In the genomic region with DNA sequence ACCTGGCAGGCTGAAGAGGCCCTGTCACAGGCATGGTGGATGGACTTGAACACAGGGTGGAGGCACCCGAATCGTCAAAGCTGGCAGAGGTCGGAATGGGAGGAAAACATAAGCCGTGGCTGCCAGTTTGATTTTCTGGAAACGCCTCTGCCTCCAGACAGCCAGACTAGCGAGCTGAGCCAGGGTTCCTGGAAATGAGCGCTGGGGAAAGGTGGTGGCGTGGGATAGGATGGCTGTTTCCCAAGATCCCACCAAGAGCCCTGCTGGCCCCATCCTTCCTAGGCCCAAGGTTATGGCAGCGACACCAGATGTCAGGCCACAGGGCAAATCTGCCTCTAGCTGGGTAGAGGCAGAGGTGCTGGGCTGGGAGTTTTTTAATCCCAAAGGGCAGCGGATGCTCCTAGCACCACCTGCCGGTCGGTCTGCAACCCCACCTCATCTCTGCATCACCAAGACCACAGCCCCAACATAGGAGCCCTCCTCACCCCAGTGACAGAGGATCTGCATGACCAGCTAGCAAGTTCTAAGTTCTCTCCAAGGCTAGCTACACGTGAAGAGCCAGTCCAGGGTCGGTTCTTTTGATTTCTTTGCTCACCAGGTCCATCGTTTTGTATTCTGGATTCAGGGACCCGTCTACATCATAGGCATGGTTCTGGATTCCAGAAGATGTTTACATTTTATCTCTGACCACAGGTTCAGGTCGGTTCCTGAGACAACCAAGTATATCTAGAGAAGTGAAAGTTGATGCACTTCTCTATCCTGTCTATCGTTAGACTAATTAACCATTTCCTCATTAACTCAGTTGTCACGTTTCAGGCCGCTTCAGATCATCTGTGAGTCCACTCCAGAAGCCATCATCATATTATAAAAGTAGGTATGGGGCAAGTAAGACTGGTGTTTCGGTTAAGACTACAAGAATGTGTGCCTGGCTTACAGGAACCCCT, we compare ENCODE assay signal across 9 mouse cellular contexts. TPM values are rescaled to one million over a fixed set of nuclear protein-coding genes. Genes with fewer than 3 reads are reported as not detected.
DNase-seq lines count a peak whose midpoint lies in the region; ATAC-seq and TF ChIP-seq lines count a peak whose summit lies in the region.
"Had no signal": no experiment of that assay in that cellular context is flagged by ENCODE, and none has a peak within 500 bp of the region (broad histone marks: within the 10 kb centered on the region; RNA-seq: fewer than 3 reads in every experiment).

No protein-coding gene starts in this region.

- no peaks in the 10 kb centered on the region for H3K27me3 ChIP-seq in hindbrain, embryonic 10.5 days (ENCODE audit: insufficient read depth, poor library complexity, severe bottlenecking)
- no peaks in the 10 kb centered on the region for H3K27me3 ChIP-seq in embryonic facial prominence, embryonic 10.5 days (replicated peaks; ENCODE audit: low read depth, poor library complexity, severe bottlenecking)

- H3K27ac ChIP-seq in hindbrain, embryonic 10.5 days = no peak overlapping the region
- H3K27ac ChIP-seq in embryonic facial prominence, embryonic 10.5 days (replicated peaks) = no peak overlapping the region
- H3K27ac ChIP-seq: liver, embryonic 14.5 days had no signal

- no peaks in the 10 kb centered on the region for H3K9me3 ChIP-seq in hindbrain, embryonic 10.5 days
- no peaks in the 10 kb centered on the region for H3K9me3 ChIP-seq in embryonic facial prominence, embryonic 10.5 days

- WGBS in hindbrain, embryonic 10.5 days = 79% methylated on average over 21 of the region's 21 CpGs
- 77% methylated on average over 21 of the region's 21 CpGs for WGBS in embryonic facial prominence, embryonic 10.5 days

- peak; percentile 71 for ATAC-seq in megakaryocyte, adult 5-6 weeks (ENCODE audit: poor library complexity, severe bottlenecking)

- H3K4me3 ChIP-seq in hindbrain, embryonic 10.5 days = no peak overlapping the region
- H3K4me3 ChIP-seq in embryonic facial prominence, embryonic 10.5 days = no peak overlapping the region

- no peak for TF ChIP-seq POLR2A in brain, embryonic 14.5 days (IDR thresholded peaks at IDR 0.05; ENCODE audit: borderline replicate concordance, extremely low read depth, insufficient read depth, insufficient read length, poor library complexity, severe bottlenecking)

- H3K4me1 ChIP-seq in hindbrain, embryonic 10.5 days (replicated peaks) = no peaks in the 10 kb centered on the region
- H3K4me1 ChIP-seq in embryonic facial prominence, embryonic 10.5 days = no peaks in the 10 kb centered on the region

- peak; percentile 19 for DNase-seq in adrenal gland, postnatal 14 days
- no peak for DNase-seq in adrenal gland, postnatal 36 days
- peak; percentile 17 to 30 for DNase-seq in layer of hippocampus, postnatal 10 days (ENCODE audit: low spot score in 2 of 2)
- DNase-seq in layer of hippocampus, postnatal 25 days (ENCODE audit: extremely low spot score in 1 of 2, low spot score in 1 of 2) = no peak
- no peak for DNase-seq in brain, embryonic 14.5 days (ENCODE audit: low read depth)
- DNase-seq in hindbrain, embryonic 10.5 days (ENCODE audit: low spot score) = no peak
- no peak for DNase-seq in embryonic facial prominence, embryonic 10.5 days (ENCODE audit: low spot score)

- TF ChIP-seq CTCF in brain, embryonic 14.5 days (IDR thresholded peaks at IDR 0.05; ENCODE audit: borderline replicate concordance, extremely low read depth, insufficient read depth, insufficient read length) = peak; percentile 13; the same call in 1 of the 2 replicates

- peaks cover 33% of the 10 kb centered on the region for H3K36me3 ChIP-seq in hindbrain, embryonic 10.5 days
- peaks cover 29% of the 10 kb centered on the region for H3K36me3 ChIP-seq in embryonic facial prominence, embryonic 10.5 days (replicated peaks)

RNA-seq across cellular contexts. Expression of gene Armc9, which starts 10.3 kb away (rescaled TPM):
- total RNA-seq in adrenal gland, postnatal 14 days (2021) = 8.3 and 10.6 TPM in 2 replicates
- 1 to 10 TPM; 9.3 to 9.6 TPM for total RNA-seq in adrenal gland, postnatal 36 days (2021)
- 10 to 100 TPM; 38.8 to 40.3 TPM for total RNA-seq in layer of hippocampus, postnatal 10 days (2021)
- total RNA-seq in layer of hippocampus, postnatal 25 days (2021) = 10 to 100 TPM; 36.6 to 39.5 TPM
- polyA plus RNA-seq in brain, embryonic 14.5 days (2012; rRNA removed) = 22.4 and 23.9 TPM in 2 replicates
- 2.1 and 2.8 TPM in 2 replicates for total RNA-seq in megakaryocyte, adult 5-6 weeks (2015)
- total RNA-seq in megakaryocyte, adult 5-6 weeks (2017) = 2.1 and 4.5 TPM in 2 replicates
- 38.7 and 39.3 TPM in 2 replicates for polyA plus RNA-seq in hindbrain, embryonic 10.5 days (2016; fragmentation: Nextera tagmentation; extraction: Ambion mirVana)
- polyA plus RNA-seq in embryonic facial prominence, embryonic 10.5 days (2016; fragmentation: Nextera tagmentation; extraction: Ambion mirVana) = 35.8 and 37.6 TPM in 2 replicates

RNA-seq across cellular contexts. Expression of gene Gm21972, which starts 10.8 kb away (rescaled TPM):
- 1.4 and 3.3 TPM in 2 replicates for total RNA-seq in adrenal gland, postnatal 14 days (2021)
- 1 to 10 TPM; 3.0 to 4.1 TPM for total RNA-seq in adrenal gland, postnatal 36 days (2021)
- 1 to 10 TPM in 1 of 2 experiments, under 1 TPM in 1; 0.91 to 6.3 TPM for total RNA-seq in layer of hippocampus, postnatal 10 days (2021)
- total RNA-seq in layer of hippocampus, postnatal 25 days (2021) = 1 to 10 TPM; 2.1 to 4.1 TPM
- polyA plus RNA-seq in brain, embryonic 14.5 days (2012; rRNA removed) = 0.74 and 1.3 TPM in 2 replicates
- 1.2 TPM in 1 of 2 replicates, not detected in the other for total RNA-seq in megakaryocyte, adult 5-6 weeks (2015)
- 0.84 and 4.3 TPM in 2 replicates for total RNA-seq in megakaryocyte, adult 5-6 weeks (2017)
- not detected in 2 replicates for polyA plus RNA-seq in hindbrain, embryonic 10.5 days (2016; fragmentation: Nextera tagmentation; extraction: Ambion mirVana)
- polyA plus RNA-seq in embryonic facial prominence, embryonic 10.5 days (2016; fragmentation: Nextera tagmentation; extraction: Ambion mirVana) = 0.44 TPM in 1 of 2 replicates, not detected in the other

RNA-seq across cellular contexts. Expression of gene Htr2b, which starts 32.5 kb away (rescaled TPM):
- total RNA-seq in adrenal gland, postnatal 14 days (2021) = not detected in 2 replicates
- total RNA-seq in adrenal gland, postnatal 36 days (2021) = under 1 TPM in 1 of 2 experiments, not detected in 1; 0.13 TPM
- under 1 TPM in 1 of 2 experiments, not detected in 1; 0.16 TPM for total RNA-seq in layer of hippocampus, postnatal 10 days (2021)
- not detected for total RNA-seq in layer of hippocampus, postnatal 25 days (2021)
- polyA plus RNA-seq in brain, embryonic 14.5 days (2012; rRNA removed) = 0.03 TPM in 1 of 2 replicates, not detected in the other
- not detected in 2 replicates for total RNA-seq in megakaryocyte, adult 5-6 weeks (2015)
- not detected in 2 replicates for total RNA-seq in megakaryocyte, adult 5-6 weeks (2017)
- 0.10 and 0.35 TPM in 2 replicates for polyA plus RNA-seq in hindbrain, embryonic 10.5 days (2016; fragmentation: Nextera tagmentation; extraction: Ambion mirVana)
- 0.18 and 0.71 TPM in 2 replicates for polyA plus RNA-seq in embryonic facial prominence, embryonic 10.5 days (2016; fragmentation: Nextera tagmentation; extraction: Ambion mirVana)
- polyA plus RNA-seq: liver, embryonic 14.5 days had no signal

Comparison
In these comparisons a context has a peak if more than half of its experiments do, and no peak if none do; other contexts are left out.
1. DNase-seq: peak in adrenal gland, postnatal 14 days (single experiment) and layer of hippocampus, postnatal 10 days (2 of 2); none in adrenal gland, postnatal 36 days (0 of 2), layer of hippocampus, postnatal 25 days (0 of 2), brain, embryonic 14.5 days (single experiment), hindbrain, embryonic 10.5 days (single experiment) and embryonic facial prominence, embryonic 10.5 days (single experiment).